10 mouse cellular contexts compared by ENCODE assay signal in genomic region chr12:29538456-29538855, GRCm38 (mm10). TPM values are rescaled to one million over a fixed set of nuclear protein-coding genes. Genes with fewer than 3 reads are reported as not detected.
A peak's percentile ranks its signal among the peaks of the same experiment; 100 is the strongest.
DNase-seq lines count a peak whose midpoint lies in the region; ATAC-seq and TF ChIP-seq lines count a peak whose summit lies in the region.
"Had no signal": no experiment of that assay in that cellular context is flagged by ENCODE, and none has a peak within 500 bp of the region (broad histone marks: within the 10 kb centered on the region; RNA-seq: fewer than 3 reads in every experiment).

No protein-coding gene starts in this region.

- no peak overlapping the region for H3K4me3 ChIP-seq in embryonic facial prominence, embryonic 14.5 days (ENCODE audit: low read depth, low read length)
- H3K4me3 ChIP-seq in embryonic facial prominence, embryonic 10.5 days: no peak overlapping the region
- H3K4me3 ChIP-seq in hindbrain, embryonic 16.5 days (ENCODE audit: low read length): peak overlapping the region; percentile 59
- peak overlapping the region; percentile 49 for H3K4me3 ChIP-seq in olfactory bulb, adult 2 months (ENCODE audit: insufficient read depth, low read depth, low read length)
- no peak overlapping the region for H3K4me3 ChIP-seq in limb, embryonic 10.5 days
- H3K4me3 ChIP-seq in gastrocnemius, adult 2 months: no peak overlapping the region
- H3K4me3 ChIP-seq: limb, embryonic 15.5 days had no signal

- DNase-seq in embryonic facial prominence, embryonic 14.5 days (ENCODE audit: low spot score): no peak
- no peak for DNase-seq in embryonic facial prominence, embryonic 10.5 days (ENCODE audit: low spot score)
- DNase-seq in retina, postnatal 1 day: peak; percentile 45
- DNase-seq in retina, embryonic 14.5 days (ENCODE audit: low spot score): no peak
- no peak for DNase-seq in limb, embryonic 10.5 days (ENCODE audit: low spot score)
- DNase-seq in gastrocnemius, adult 2 months: no peak

- WGBS in embryonic facial prominence, embryonic 14.5 days: 61% methylated on average over 11 of the region's 11 CpGs
- 76% methylated on average over 11 of the region's 11 CpGs for WGBS in embryonic facial prominence, embryonic 10.5 days
- WGBS in hindbrain, embryonic 16.5 days: 34% methylated on average over 11 of the region's 11 CpGs
- 24% methylated on average over 11 of the region's 11 CpGs for WGBS in olfactory bulb, adult 2 months
- 86% methylated on average over 11 of the region's 11 CpGs for WGBS in limb, embryonic 10.5 days

- no peaks in the 10 kb centered on the region for H3K9me3 ChIP-seq in embryonic facial prominence, embryonic 14.5 days (ENCODE audit: control insufficient read depth, low read length)
- H3K9me3 ChIP-seq in embryonic facial prominence, embryonic 10.5 days: no peaks in the 10 kb centered on the region
- H3K9me3 ChIP-seq in hindbrain, embryonic 16.5 days (ENCODE audit: control insufficient read depth, low read length): no peaks in the 10 kb centered on the region
- H3K9me3 ChIP-seq in limb, embryonic 10.5 days (replicated peaks): no peaks in the 10 kb centered on the region
- H3K9me3 ChIP-seq: limb, embryonic 15.5 days had no signal

- no peaks in the 10 kb centered on the region for H3K36me3 ChIP-seq in embryonic facial prominence, embryonic 14.5 days (ENCODE audit: control insufficient read depth, insufficient read depth, low read length)
- no peaks in the 10 kb centered on the region for H3K36me3 ChIP-seq in embryonic facial prominence, embryonic 10.5 days (replicated peaks)
- H3K36me3 ChIP-seq in hindbrain, embryonic 16.5 days (ENCODE audit: control insufficient read depth, insufficient read depth, low read length): no peaks in the 10 kb centered on the region
- no peaks in the 10 kb centered on the region for H3K36me3 ChIP-seq in limb, embryonic 10.5 days
- H3K36me3 ChIP-seq: limb, embryonic 15.5 days had no signal

- H3K9ac ChIP-seq in embryonic facial prominence, embryonic 14.5 days (ENCODE audit: low read depth, low read length): no peak overlapping the region
- H3K9ac ChIP-seq in hindbrain, embryonic 16.5 days (ENCODE audit: low read depth, low read length): peak overlapping the region; percentile 64
- H3K9ac ChIP-seq: limb, embryonic 15.5 days had no signal

- TF ChIP-seq CTCF in olfactory bulb, adult 2 months (IDR thresholded peaks at IDR 0.05; ENCODE audit: insufficient read depth, low read depth, low read length): no peak
- no peak for TF ChIP-seq CTCF in gastrocnemius, adult 2 months (IDR thresholded peaks at IDR 0.05)

- no peak overlapping the region for H3K4me2 ChIP-seq in embryonic facial prominence, embryonic 14.5 days (ENCODE audit: low read depth, low read length)
- H3K4me2 ChIP-seq in hindbrain, embryonic 16.5 days (ENCODE audit: low read length): peak overlapping the region; percentile 81
- H3K4me2 ChIP-seq: limb, embryonic 15.5 days had no signal

- no peak for ATAC-seq in embryonic facial prominence, embryonic 14.5 days (ENCODE audit: low read depth)
- peak; percentile 46; the same call in 1 of the 2 replicates for ATAC-seq in hindbrain, embryonic 16.5 days
- ATAC-seq: intestine, embryonic 16.5 days had no signal

- TF ChIP-seq POLR2A in olfactory bulb, adult 2 months (IDR thresholded peaks at IDR 0.05; ENCODE audit: insufficient read depth, low read depth, low read length): no peak

- intact Hi-C loops in gastrocnemius, adult 2 months (cut with DNase I): no loop called here

- peaks cover 44% of the 10 kb centered on the region for H3K27me3 ChIP-seq in embryonic facial prominence, embryonic 14.5 days (replicated peaks; ENCODE audit: control insufficient read depth, insufficient read depth, low read length)
- peaks cover 52% of the 10 kb centered on the region for H3K27me3 ChIP-seq in embryonic facial prominence, embryonic 10.5 days (replicated peaks; ENCODE audit: low read depth, poor library complexity, severe bottlenecking)
- H3K27me3 ChIP-seq in hindbrain, embryonic 16.5 days (replicated peaks; ENCODE audit: control insufficient read depth, insufficient read depth, low read length): no peaks in the 10 kb centered on the region
- H3K27me3 ChIP-seq in limb, embryonic 10.5 days (ENCODE audit: low read depth, poor library complexity, severe bottlenecking): peaks cover 48% of the 10 kb centered on the region

- no peaks in the 10 kb centered on the region for H3K4me1 ChIP-seq in embryonic facial prominence, embryonic 14.5 days (ENCODE audit: control insufficient read depth, insufficient read depth, low read length)
- peaks cover 15% of the 10 kb centered on the region for H3K4me1 ChIP-seq in embryonic facial prominence, embryonic 10.5 days
- peaks cover 19% of the 10 kb centered on the region for H3K4me1 ChIP-seq in hindbrain, embryonic 16.5 days (ENCODE audit: control insufficient read depth, insufficient read depth, low read depth, low read length)
- peaks cover 10% of the 10 kb centered on the region for H3K4me1 ChIP-seq in olfactory bulb, adult 2 months (ENCODE audit: control insufficient read depth, insufficient read depth, low read length)
- H3K4me1 ChIP-seq in limb, embryonic 10.5 days: peaks cover 7% of the 10 kb centered on the region
- H3K4me1 ChIP-seq: limb, embryonic 15.5 days had no signal

- H3K27ac ChIP-seq in embryonic facial prominence, embryonic 14.5 days (replicated peaks; ENCODE audit: low read depth, low read length): peak overlapping the region; percentile 10; the same call in 1 of the 2 replicates
- no peak overlapping the region for H3K27ac ChIP-seq in embryonic facial prominence, embryonic 10.5 days (replicated peaks)
- H3K27ac ChIP-seq in hindbrain, embryonic 16.5 days (ENCODE audit: low read depth, low read length): peak overlapping the region; percentile 78
- peak overlapping the region; percentile 84 for H3K27ac ChIP-seq in olfactory bulb, adult 2 months (ENCODE audit: insufficient read depth, low read depth, low read length)
- no peak overlapping the region for H3K27ac ChIP-seq in limb, embryonic 10.5 days
- no peak overlapping the region for H3K27ac ChIP-seq in gastrocnemius, adult 2 months
- H3K27ac ChIP-seq: limb, embryonic 15.5 days had no signal

RNA-seq across cellular contexts. Expression of gene Myt1l, which starts 10.3 kb away (rescaled TPM):
- polyA plus RNA-seq in embryonic facial prominence, embryonic 14.5 days (2014; fragmentation: Nextera tagmentation; extraction: Ambion mirVana): 9.7 and 11.9 TPM in 2 replicates
- polyA plus RNA-seq in embryonic facial prominence, embryonic 10.5 days (2016; fragmentation: Nextera tagmentation; extraction: Ambion mirVana): 1.7 and 3.6 TPM in 2 replicates
- 213 and 236 TPM in 2 replicates for polyA plus RNA-seq in hindbrain, embryonic 16.5 days (2015; fragmentation: Nextera tagmentation; extraction: Ambion mirVana)
- 369 TPM in 1 of 2 replicates, not detected in the other for polyA plus RNA-seq in olfactory bulb, adult 2 months (2012; ENCODE audit: insufficient read depth, insufficient read length, low replicate concordance, missing spikeins)
- polyA plus RNA-seq in limb, embryonic 10.5 days (2016; fragmentation: Nextera tagmentation; extraction: Ambion mirVana): not detected in 2 replicates
- total RNA-seq in gastrocnemius, adult 2 months (2021): not detected

Comparison
In these comparisons a context has a peak if more than half of its experiments do, and no peak if none do; other contexts are left out.
1. H3K27ac ChIP-seq: peak in embryonic facial prominence, embryonic 14.5 days (single experiment), hindbrain, embryonic 16.5 days (single experiment) and olfactory bulb, adult 2 months (single experiment); none in embryonic facial prominence, embryonic 10.5 days (single experiment), limb, embryonic 10.5 days (single experiment) and gastrocnemius, adult 2 months (single experiment).
2. H3K4me3 ChIP-seq: peak in hindbrain, embryonic 16.5 days (single experiment) and olfactory bulb, adult 2 months (single experiment); none in embryonic facial prominence, embryonic 14.5 days (single experiment), embryonic facial prominence, embryonic 10.5 days (single experiment), limb, embryonic 10.5 days (single experiment) and gastrocnemius, adult 2 months (single experiment).